Mouse (Mus musculus) hindbrain, embryonic 14.5 days (tissue): Measurements from ENCODE around the gene Agrn. TPM values are rescaled to one million over a fixed set of nuclear protein-coding genes. Genes with fewer than 3 reads are reported as not detected.

ENCODE experiments used
- ATAC-seq: fragments of 200-750 bp; cut with Nextera tagmentation; 2 replicates; pipeline ENCODE4 v1.8.0; 2017; ENCODE audit warnings: moderate number of reproducible peaks, mild to moderate bottlenecking, moderate TSS enrichment, moderate library complexity; ENCODE audit not compliant: low FRiP score
- DNase-seq: peaks from one replicate; pipeline ENCODE4 v3.0.0-alpha.2; 2015; ENCODE audit warnings: low spot score
- H3K27ac ChIP-seq: fragments of 300-500 bp; sonication (generic); 2 replicates; pipeline ENCODE4 v1.5.1; 2014; ENCODE audit warnings: mild to moderate bottlenecking, moderate library complexity
- H3K27me3 ChIP-seq: fragments of 300-500 bp; sonication (generic); 2 replicates; pipeline ENCODE4 v1.6.1; 2014; ENCODE audit warnings: mild to moderate bottlenecking, low read length, mixed read lengths; ENCODE audit not compliant: control insufficient read depth, insufficient read depth
- H3K36me3 ChIP-seq: fragments of 300-500 bp; sonication (generic); replicated peaks from 2 replicates; pipeline ENCODE4 v1.6.1; 2014; ENCODE audit not compliant: control insufficient read depth, insufficient read depth
- H3K4me1 ChIP-seq: fragments of 300-500 bp; sonication (generic); replicated peaks from 2 replicates; pipeline ENCODE4 v1.6.1; 2014; ENCODE audit warnings: antibody characterized with exemption, low read length, mixed read lengths; ENCODE audit not compliant: control insufficient read depth, insufficient read depth
- H3K4me2 ChIP-seq: fragments of 300-500 bp; sonication (generic); replicated peaks from 2 replicates; pipeline ENCODE4 v1.6.1; 2014; ENCODE audit warnings: mild to moderate bottlenecking, moderate library complexity
- H3K4me3 ChIP-seq: fragments of 300-500 bp; sonication (generic); replicated peaks from 2 replicates; pipeline ENCODE4 v1.5.1; 2014; ENCODE audit warnings: mild to moderate bottlenecking, low read length
- H3K9ac ChIP-seq: fragments of 300-500 bp; sonication (generic); 2 replicates; pipeline ENCODE4 v1.6.1; 2014
- H3K9me3 ChIP-seq: fragments of 300-500 bp; sonication (generic); 2 replicates; pipeline ENCODE4 v1.6.1; 2016; ENCODE audit warnings: low read length; ENCODE audit not compliant: control insufficient read depth
- WGBS: fragments of 180-500 bp; shearing (Covaris S2); extraction: QIAGEN DNeasy Blood & Tissue Kit; methylation state at CpG from one replicate; pipeline ENCODE4 v1.1.7; 2014; 5-methylcytosine and 5-hydroxymethylcytosine counted together
- polyA plus RNA-seq: library from polyadenylated mRNA; unstranded; fragments of >200 nt; fragmentation: Nextera tagmentation; extraction: Ambion mirVana; gene quantifications from 2 replicates; pipeline ENCODE4 v1.2.1, GENCODE M21; 2014

Gene Agrn
- polyA plus RNA-seq = 121 and 127 TPM in 2 replicates

GRCm38 (mm10) chr4:156197131-156197828 is at the start of gene Agrn:
Agrn (minus strand) TSS chr4:156197488.
- under 1% methylated on average over 28 of the region's 88 CpGs for WGBS
- ATAC-seq = peak; percentile 84
- peak; percentile 81 for DNase-seq

DNA sequence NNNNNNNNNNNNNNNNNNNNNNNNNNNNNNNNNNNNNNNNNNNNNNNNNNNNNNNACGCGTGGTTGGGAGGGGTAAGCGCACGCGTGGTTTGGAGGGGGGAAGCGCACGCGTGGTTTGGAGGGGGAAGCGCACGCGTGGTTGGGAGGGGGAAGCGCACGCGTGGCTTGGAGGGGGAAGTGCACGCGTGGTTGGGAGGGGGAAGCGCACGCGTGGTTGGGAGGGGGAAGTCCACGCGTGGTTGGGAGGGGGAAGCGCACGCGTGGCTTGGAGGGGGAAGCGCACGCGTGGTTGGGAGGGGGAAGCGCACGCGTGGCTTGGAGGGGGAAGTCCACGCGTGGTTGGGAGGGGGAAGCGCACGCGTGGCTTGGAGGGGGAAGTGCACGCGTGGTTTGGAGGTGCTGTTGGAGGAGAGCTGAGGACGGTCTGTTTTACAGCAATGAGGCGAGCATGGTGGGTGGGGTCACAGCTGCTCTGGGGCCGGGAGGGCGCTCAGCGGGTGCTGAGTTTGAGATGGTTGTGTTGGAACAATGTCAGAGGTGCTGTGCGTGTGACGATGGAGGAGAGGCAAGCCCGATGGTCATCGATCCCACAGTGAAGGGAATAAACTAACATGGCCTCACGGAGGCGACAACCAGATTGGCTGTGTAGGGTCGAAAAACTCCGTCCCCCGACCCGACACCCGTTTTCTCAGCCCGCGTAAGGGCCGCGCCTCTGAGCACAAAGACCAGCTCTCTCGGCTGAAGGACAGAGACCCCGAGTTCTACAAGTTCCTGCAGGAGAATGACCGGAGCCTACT is 39.6 kb upstream of the Agrn start:
- 22% methylated on average over 55 of the region's 60 CpGs for WGBS
- ATAC-seq (no peak), DNase-seq (no peak)
- H3K4me1 ChIP-seq = peaks cover 18% of the 10 kb centered on the region
- H3K4me2 ChIP-seq = peak overlapping the region; percentile 93
- H3K27me3 ChIP-seq = no peaks in the 10 kb centered on the region
- no peaks in the 10 kb centered on the region for H3K9me3 ChIP-seq
- H3K9ac ChIP-seq = peak overlapping the region; percentile 80; the same call in 1 of the 2 replicates
- no peak overlapping the region for H3K27ac ChIP-seq
- peak overlapping the region; percentile 88 for H3K4me3 ChIP-seq
- H3K36me3 ChIP-seq = peaks cover 59% of the 10 kb centered on the region

More at GRCm38 (mm10) chr4:156197131-156197828, at the start of gene Agrn:
- H3K9ac ChIP-seq = peak within 1 kb of the TSS; percentile 89
- H3K27ac ChIP-seq = peak within 1 kb of the TSS; percentile 89
- no peaks in the 10 kb centered on the region for H3K9me3 ChIP-seq
- peaks cover 37% of the 10 kb centered on the region for H3K4me1 ChIP-seq
- H3K4me3 ChIP-seq = peak within 1 kb of the TSS; percentile 91
- no peaks in the 10 kb centered on the region; the same call in 1 of the 2 replicates for H3K27me3 ChIP-seq
- H3K36me3 ChIP-seq = 0 out of 2 replicates have a peak, but pooled peaks cover 8% of the 10 kb centered on the region
- peak within 1 kb of the TSS; percentile 97 for H3K4me2 ChIP-seq

- under 1% methylated on average over 89 of the region's 90 CpGs for WGBS
- H3K4me2 ChIP-seq = peak within 1 kb of the TSS; percentile 93
- H3K9ac ChIP-seq = peak within 1 kb of the TSS; percentile 86
- H3K4me1 ChIP-seq = peaks cover 18% of the 10 kb centered on the region
- ATAC-seq = peak; percentile 89
- H3K4me3 ChIP-seq = peak within 1 kb of the TSS; percentile 88
- H3K27ac ChIP-seq = peak within 1 kb of the TSS; percentile 83
- H3K27me3 ChIP-seq = no peaks in the 10 kb centered on the region
- DNase-seq = peak; percentile 95
- peaks cover 59% of the 10 kb centered on the region for H3K36me3 ChIP-seq
- no peaks in the 10 kb centered on the region for H3K9me3 ChIP-seq
Observed at GRCm38 (mm10) chr4:156235808-156236533, 38.7 kb upstream of the Agrn start, which contains the start of gene Noc2l. Noc2l (plus strand) TSS chr4:156236010.

GRCm38 (mm10) chr4:156235360-156235770 is 38.1 kb upstream of the Agrn start:
- peaks cover 59% of the 10 kb centered on the region for H3K36me3 ChIP-seq
- H3K9ac ChIP-seq = peak overlapping the region; percentile 80
- peak overlapping the region; percentile 83 for H3K27ac ChIP-seq
- WGBS = 1% methylated on average over 15 of the region's 15 CpGs
- H3K27me3 ChIP-seq = no peaks in the 10 kb centered on the region
- H3K4me3 ChIP-seq = peak overlapping the region; percentile 88
- H3K4me1 ChIP-seq = peaks cover 18% of the 10 kb centered on the region
- H3K4me2 ChIP-seq = peak overlapping the region; percentile 93
- ATAC-seq (peak; percentile 19; the same call in 1 of the 2 replicates), DNase-seq (peak; percentile 68)
- no peaks in the 10 kb centered on the region for H3K9me3 ChIP-seq

GRCm38 (mm10) chr4:156234701-156235213 is 37.5 kb upstream of the Agrn start, which contains the start of gene Plekhn1:
Plekhn1 (minus strand) TSS chr4:156234857.
- H3K9me3 ChIP-seq = no peaks in the 10 kb centered on the region
- H3K27me3 ChIP-seq = no peaks in the 10 kb centered on the region
- peak within 1 kb of the TSS; percentile 93 for H3K4me2 ChIP-seq
- peaks cover 18% of the 10 kb centered on the region for H3K4me1 ChIP-seq
- DNase-seq (peak; percentile 73), ATAC-seq (peak; percentile 69)
- peaks cover 59% of the 10 kb centered on the region for H3K36me3 ChIP-seq
- H3K27ac ChIP-seq = peak within 1 kb of the TSS; percentile 83
- under 1% methylated on average over 36 of the region's 48 CpGs for WGBS
- H3K9ac ChIP-seq = peak within 1 kb of the TSS; percentile 86
- peak within 1 kb of the TSS; percentile 88 for H3K4me3 ChIP-seq

GRCm38 (mm10) chr4:156234021-156234501 is 36.8 kb upstream of the Agrn start:
- H3K27ac ChIP-seq = peak overlapping the region; percentile 78
- peak overlapping the region; percentile 93 for H3K4me2 ChIP-seq
- H3K27me3 ChIP-seq = no peaks in the 10 kb centered on the region
- H3K4me3 ChIP-seq = peak overlapping the region; percentile 88
- no peaks in the 10 kb centered on the region for H3K9me3 ChIP-seq
- H3K36me3 ChIP-seq = peaks cover 59% of the 10 kb centered on the region
- ATAC-seq (no peak), DNase-seq (no peak)
- H3K9ac ChIP-seq = peak overlapping the region; percentile 86
- peaks cover 18% of the 10 kb centered on the region for H3K4me1 ChIP-seq
- WGBS = 3% methylated on average over 17 of the region's 17 CpGs

DNA sequence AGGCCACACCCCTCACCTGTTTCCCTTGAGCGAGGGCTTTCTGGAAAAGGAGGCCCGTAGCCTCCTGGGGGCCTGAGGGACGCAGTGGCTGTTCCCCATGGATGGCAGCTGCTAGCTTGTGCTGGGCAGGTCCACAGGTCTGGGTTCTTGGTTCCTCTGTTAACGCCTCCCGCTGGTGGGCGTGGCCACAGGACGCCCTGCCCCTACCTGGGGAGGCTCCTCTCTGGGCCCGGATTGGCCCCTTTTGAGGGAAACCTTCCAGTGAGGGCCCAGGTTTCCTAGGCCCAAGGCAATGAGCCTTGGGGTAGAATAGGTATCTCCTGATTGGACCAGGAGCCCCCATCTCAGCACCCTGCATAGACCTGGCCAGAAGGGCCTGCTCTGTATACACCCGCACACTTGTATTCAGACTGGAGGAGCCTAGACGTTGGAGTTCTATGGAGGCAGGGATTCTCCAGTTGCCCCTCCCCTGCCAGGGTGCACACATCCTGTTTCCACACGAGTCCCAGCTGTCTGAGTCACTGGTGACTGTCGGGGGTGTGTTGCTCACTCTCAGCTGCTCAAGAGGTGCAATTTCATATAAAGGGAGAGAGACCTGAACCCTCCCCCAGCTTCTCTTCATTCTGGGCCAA is 31.2 kb upstream of the Agrn start:
- ATAC-seq (peak; percentile 17; the same call in 1 of the 2 replicates), DNase-seq (no peak)
- Histone ChIP-seq H3K9ac (no peak overlapping the region), H3K4me3 (no peak overlapping the region), H3K4me2 (no peak overlapping the region), H3K4me1 (peaks cover 5% of the 10 kb centered on the region), H3K27ac (no peak overlapping the region), H3K36me3 (peaks cover 44% of the 10 kb centered on the region), H3K9me3 (no peaks in the 10 kb centered on the region), H3K27me3 (no peaks in the 10 kb centered on the region)
- 26% methylated on average over 12 of the region's 12 CpGs for WGBS

DNA sequence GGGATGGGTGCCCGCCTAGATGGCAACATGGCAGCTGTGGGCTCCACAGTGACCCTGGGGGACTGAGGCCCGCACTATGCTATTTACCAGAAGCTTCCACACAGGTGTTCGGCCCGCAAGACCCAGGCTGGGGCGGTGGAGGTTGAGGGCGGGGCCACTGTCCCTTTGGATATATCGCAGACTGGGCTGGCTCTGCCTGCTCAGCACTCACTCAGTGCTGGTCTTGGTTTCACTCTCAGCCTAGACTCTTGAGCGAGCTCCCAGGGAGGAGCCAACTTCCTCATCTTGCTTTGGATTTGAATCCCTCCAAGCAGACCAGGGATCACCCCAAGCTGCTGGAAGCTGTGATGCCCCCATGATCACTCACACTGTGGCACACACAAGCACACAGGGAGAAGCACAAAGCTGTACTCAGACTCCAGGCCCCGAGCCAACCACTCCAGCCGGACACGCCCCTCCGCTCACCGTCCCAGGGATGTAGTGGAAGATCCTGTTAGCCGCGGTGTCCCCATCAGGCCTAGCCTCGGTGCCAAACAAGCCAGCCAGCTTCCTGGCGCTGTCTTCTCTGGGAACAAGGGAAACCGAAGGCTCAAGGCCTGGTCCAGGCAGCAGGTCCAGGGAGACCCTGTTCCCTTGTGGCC is 30.6 kb upstream of the Agrn start:
- Histone ChIP-seq H3K4me3 (no peak overlapping the region), H3K36me3 (peaks cover 42% of the 10 kb centered on the region), H3K27me3 (no peaks in the 10 kb centered on the region), H3K27ac (no peak overlapping the region), H3K4me2 (no peak overlapping the region), H3K9me3 (no peaks in the 10 kb centered on the region), H3K4me1 (no peaks in the 10 kb centered on the region), H3K9ac (no peak overlapping the region)
- ATAC-seq (peak; percentile 13; the same call in 1 of the 2 replicates), DNase-seq (no peak)
- 41% methylated on average over 18 of the region's 18 CpGs for WGBS
